Mouse (Mus musculus): Measurements from ENCODE around the gene Mllt3. TPM values are rescaled to one million over a fixed set of nuclear protein-coding genes. Genes with fewer than 3 reads are reported as not detected.

Mllt3 gene
- total and polyA plus RNA-seq, 3 experiments = 15.4 to 75.3 TPM; not detected in 1

- DNase-seq (ENCODE audit: low read depth, low spot score) = no peak
- no peak for TF ChIP-seq GABPA (IDR thresholded peaks at IDR 0.05; ENCODE audit: low read depth, low read length)
- peaks cover 2% of the 10 kb centered on the region; the same call in 1 of the 2 replicates for H3K79me2 ChIP-seq (ENCODE audit: control insufficient read depth, insufficient read depth, low read length, poor library complexity)
Measured at GRCm38 (mm10) chr4:88017452-88018350, 15.5 kb downstream of the Mllt3 start.

GRCm38 (mm10) chr4:88015765-88016164, 17.4 kb downstream of the Mllt3 start:
- peaks cover 0 to 27% of the 10 kb centered on the region in 2 experiments; a peak in 2 of 4 replicates for H3K36me3 ChIP-seq (ENCODE audit: control insufficient read depth in 1 of 2, insufficient read depth in 2 of 2, low read length in 2 of 2)
- peak overlapping the region; percentile 15 for H3K27ac ChIP-seq (ENCODE audit: control insufficient read depth, low read depth, low read length)
- peak; percentile 64 for DNase-seq (ENCODE audit: low read depth, low spot score)
- H3K79me2 ChIP-seq (ENCODE audit: control insufficient read depth, insufficient read depth, low read length, poor library complexity) = peaks cover 2% of the 10 kb centered on the region; the same call in 1 of the 2 replicates
- H3K27me3 ChIP-seq (ENCODE audit: control insufficient read depth in 1 of 2, insufficient read depth in 2 of 2, low read length in 2 of 2) = no peaks in the 10 kb centered on the region
- no peaks in the 10 kb centered on the region for H3K9me3 ChIP-seq (replicated peaks; ENCODE audit: insufficient read depth, low read length)
- H3K4me1 ChIP-seq (ENCODE audit: control insufficient read depth in 1 of 2, insufficient read depth in 2 of 2, low read length in 2 of 2) = peaks cover 12 to 16% of the 10 kb centered on the region in 2 experiments
- H3K9ac ChIP-seq (ENCODE audit: control insufficient read depth, low read depth, low read length, poor library complexity, severe bottlenecking) = peak overlapping the region; percentile 0; the same call in 1 of the 2 replicates
- H3K4me3 ChIP-seq (ENCODE audit: control insufficient read depth in 1 of 2, insufficient read depth in 1 of 2, low read depth in 2 of 2, low read length in 2 of 2) = peak overlapping the region in 1 of 2 experiments; percentile 12; a peak in 1 of 4 replicates
- TF ChIP-seq GATA1 (IDR thresholded peaks at IDR 0.05; ENCODE audit: low read depth, low read length) = peak; percentile 55; the same call in 1 of the 2 replicates
- no peak for TF ChIP-seq MYC (IDR thresholded peaks at IDR 0.05; ENCODE audit: low read depth, low read length)
- TF ChIP-seq CHD2 (IDR thresholded peaks at IDR 0.05; ENCODE audit: low read length) = no peak
- TF ChIP-seq MYB (IDR thresholded peaks at IDR 0.05; ENCODE audit: low read depth, low read length) = no peak
- TF ChIP-seq ELF1 (IDR thresholded peaks at IDR 0.05; ENCODE audit: low read depth, low read length) = no peak
- no peak for TF ChIP-seq USF2 (IDR thresholded peaks at IDR 0.05; ENCODE audit: borderline replicate concordance in 1 of 2, insufficient read depth in 1 of 2, low read depth in 1 of 2, low read length in 2 of 2)
- no peak for TF ChIP-seq UBTF (IDR thresholded peaks at IDR 0.05; ENCODE audit: borderline replicate concordance, insufficient read depth, low read depth, low read length)
- TF ChIP-seq SIN3A (IDR thresholded peaks at IDR 0.05; ENCODE audit: low read length) = peak; percentile 25
- no peak for TF ChIP-seq ZNF384 (IDR thresholded peaks at IDR 0.05; ENCODE audit: low read depth, low read length)
- no peak for TF ChIP-seq POLR2AphosphoS5 (IDR thresholded peaks at IDR 0.05; ENCODE audit: borderline replicate concordance, low read depth, low read length)
- no peak for TF ChIP-seq MEF2A (IDR thresholded peaks at IDR 0.05; ENCODE audit: extremely low read depth, insufficient replicate concordance, low read depth, low read length, poor library complexity, severe bottlenecking)
- TF ChIP-seq RCOR1 (IDR thresholded peaks at IDR 0.05; ENCODE audit: low read depth, low read length) = peak; percentile 90
- peak; percentile 61; the same call in 1 of the 2 replicates for TF ChIP-seq ETS1 (IDR thresholded peaks at IDR 0.05; ENCODE audit: low read depth, low read length)
- TF ChIP-seq NRF1 (IDR thresholded peaks at IDR 0.05; ENCODE audit: insufficient read depth, low read depth, low read length, poor library complexity, severe bottlenecking) = no peak
- TF ChIP-seq BHLHE40 (IDR thresholded peaks at IDR 0.05; ENCODE audit: borderline replicate concordance, low read depth, low read length) = no peak
- no peak for TF ChIP-seq ZC3H11A (IDR thresholded peaks at IDR 0.05; ENCODE audit: low read depth, low read length)
- no peak for TF ChIP-seq CHD1 (IDR thresholded peaks at IDR 0.05; ENCODE audit: low read depth, low read length)
- TF ChIP-seq MAZ (IDR thresholded peaks at IDR 0.05; ENCODE audit: low read depth, low read length) = no peak
- no peak for TF ChIP-seq TBP (IDR thresholded peaks at IDR 0.05; ENCODE audit: low read depth, low read length)
- no peak for TF ChIP-seq POLR2AphosphoS2 (IDR thresholded peaks at IDR 0.05; ENCODE audit: low read length)
- no peak for TF ChIP-seq KAT2A (conservative IDR thresholded peaks at IDR 0.05; ENCODE audit: low read depth, low read length)
- no peak for TF ChIP-seq MAX (IDR thresholded peaks at IDR 0.05; ENCODE audit: low read length)
- TF ChIP-seq POLR2A (IDR thresholded peaks at IDR 0.05; ENCODE audit: control insufficient read depth in 1 of 2, insufficient read depth in 1 of 2, low read depth in 1 of 2, low read length in 2 of 2, poor library complexity in 1 of 2) = no peak
- no peak for TF ChIP-seq TAL1 (IDR thresholded peaks at IDR 0.05; ENCODE audit: low read length)
- TF ChIP-seq MXI1 (IDR thresholded peaks at IDR 0.05; ENCODE audit: low read depth, low read length) = no peak
- no peak for TF ChIP-seq ZMIZ1 (IDR thresholded peaks at IDR 0.05; ENCODE audit: low read depth, low read length)
- TF ChIP-seq GABPA (IDR thresholded peaks at IDR 0.05; ENCODE audit: low read depth, low read length) = no peak
- no peak for TF ChIP-seq E2F4 (IDR thresholded peaks at IDR 0.05; ENCODE audit: borderline replicate concordance, low read depth, low read length)
- TF ChIP-seq EP300 (IDR thresholded peaks at IDR 0.05; ENCODE audit: low read depth in 1 of 2, low read length in 2 of 2) = 0 out of 4 replicates have a peak, but pooled peaks of 1 of the 2 experiments have one; percentile 10

More at GRCm38 (mm10) chr4:88017452-88018350, 15.5 kb downstream of the Mllt3 start:
- no peak overlapping the region for H3K9ac ChIP-seq (ENCODE audit: control insufficient read depth, low read depth, low read length, poor library complexity, severe bottlenecking)
- H3K27me3 ChIP-seq (ENCODE audit: control insufficient read depth in 1 of 2, insufficient read depth in 2 of 2, low read length in 2 of 2) = no peaks in the 10 kb centered on the region
- H3K4me3 ChIP-seq (ENCODE audit: control insufficient read depth in 1 of 2, insufficient read depth in 1 of 2, low read depth in 2 of 2, low read length in 2 of 2) = no peak overlapping the region
- H3K36me3 ChIP-seq (ENCODE audit: control insufficient read depth in 1 of 2, insufficient read depth in 2 of 2, low read length in 2 of 2) = peaks cover 0 to 27% of the 10 kb centered on the region in 2 experiments; a peak in 2 of 4 replicates
- peaks cover 12 to 14% of the 10 kb centered on the region in 2 experiments for H3K4me1 ChIP-seq (ENCODE audit: control insufficient read depth in 1 of 2, insufficient read depth in 2 of 2, low read length in 2 of 2)
- H3K27ac ChIP-seq (ENCODE audit: control insufficient read depth, low read depth, low read length) = no peak overlapping the region
- no peaks in the 10 kb centered on the region for H3K9me3 ChIP-seq (replicated peaks; ENCODE audit: insufficient read depth, low read length)

All from MEL (cell line).